Mouse (Mus musculus) frontal cortex, postnatal 25 days (tissue): ENCODE measurements around the gene Nr4a1.

ENCODE experiments used
- DNase-seq, 2 experiments: peaks; one replicate each; pipeline ENCODE4 v3.0.0; 2022; ENCODE audit warnings: low spot score in 2 of 2

The Nr4a1 gene

GRCm38 (mm10) chr15:101283911-101284750 is 30.1 kb downstream of the Nr4a1 start, which contains the start of gene Atg101:
Atg101 (plus strand) TSS chr15:101284272.
- DNase-seq = peak; percentile 77 to 83

GRCm38 (mm10) chr15:101286129-101286770 is 32.2 kb downstream of the Nr4a1 start:
- DNase-seq = no peak

- no peak for DNase-seq
These were observed 33.3 kb downstream of the Nr4a1 start for GRCm38 (mm10) chr15:101287361-101287760.

- no peak for DNase-seq
These were observed 36.3 kb downstream of the Nr4a1 start for GRCm38 (mm10) chr15:101290354-101290753.

DNA sequence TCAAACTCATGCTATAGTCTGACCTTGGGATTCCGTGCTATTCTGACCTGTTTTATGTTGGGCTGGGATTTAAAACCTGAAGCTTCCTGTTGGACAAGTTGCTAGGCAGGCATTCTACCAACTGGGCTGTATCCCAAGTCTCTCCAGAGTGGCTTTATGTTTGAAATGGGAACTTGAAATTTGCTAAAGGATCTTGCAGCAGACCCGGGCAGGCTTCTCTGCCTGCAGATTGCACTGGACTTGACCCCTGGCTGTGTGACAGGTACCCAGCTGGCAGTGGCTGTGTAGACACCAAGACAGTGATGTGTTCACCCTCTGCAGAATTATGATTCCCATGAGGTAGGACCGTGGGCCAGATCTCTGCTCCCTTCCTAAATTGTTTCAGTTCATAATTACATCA is 37.9 kb downstream of the Nr4a1 start:
- no peak for DNase-seq

DNA sequence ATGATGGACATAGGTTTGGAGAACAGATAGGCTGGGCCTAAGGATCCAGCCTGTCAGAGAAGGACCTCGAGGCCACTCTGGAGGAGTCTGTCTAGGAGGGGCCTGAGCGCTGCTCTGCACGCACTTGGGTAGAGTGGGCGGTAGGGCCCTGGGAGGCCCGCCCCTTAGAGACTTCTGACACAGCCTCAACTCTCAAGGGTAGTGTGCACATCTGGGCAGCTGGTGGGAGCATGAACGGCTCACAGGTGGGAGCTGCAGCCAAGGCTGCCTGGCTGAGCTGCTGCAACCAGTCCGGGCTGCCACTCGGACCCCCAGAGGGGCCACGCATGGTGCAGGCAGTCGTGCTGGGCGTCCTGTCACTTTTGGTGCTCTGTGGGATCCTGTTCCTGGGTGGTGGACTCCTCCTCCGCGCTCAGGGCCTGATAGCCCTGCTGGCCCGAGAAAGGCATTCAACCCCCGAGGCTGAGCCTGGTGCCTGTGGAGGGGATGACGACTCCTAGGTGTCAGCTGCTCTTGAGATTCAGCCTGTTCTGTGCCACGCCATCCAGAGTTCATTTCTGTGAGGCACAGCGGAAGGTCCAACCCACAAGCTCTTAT is 39.1 kb downstream of the Nr4a1 start, which contains the start of gene 6030408B16Rik:
Gene 6030408B16Rik (plus strand): TSS at position 188 of the 597 bp plus-strand sequence.
- no peak for DNase-seq

DNA sequence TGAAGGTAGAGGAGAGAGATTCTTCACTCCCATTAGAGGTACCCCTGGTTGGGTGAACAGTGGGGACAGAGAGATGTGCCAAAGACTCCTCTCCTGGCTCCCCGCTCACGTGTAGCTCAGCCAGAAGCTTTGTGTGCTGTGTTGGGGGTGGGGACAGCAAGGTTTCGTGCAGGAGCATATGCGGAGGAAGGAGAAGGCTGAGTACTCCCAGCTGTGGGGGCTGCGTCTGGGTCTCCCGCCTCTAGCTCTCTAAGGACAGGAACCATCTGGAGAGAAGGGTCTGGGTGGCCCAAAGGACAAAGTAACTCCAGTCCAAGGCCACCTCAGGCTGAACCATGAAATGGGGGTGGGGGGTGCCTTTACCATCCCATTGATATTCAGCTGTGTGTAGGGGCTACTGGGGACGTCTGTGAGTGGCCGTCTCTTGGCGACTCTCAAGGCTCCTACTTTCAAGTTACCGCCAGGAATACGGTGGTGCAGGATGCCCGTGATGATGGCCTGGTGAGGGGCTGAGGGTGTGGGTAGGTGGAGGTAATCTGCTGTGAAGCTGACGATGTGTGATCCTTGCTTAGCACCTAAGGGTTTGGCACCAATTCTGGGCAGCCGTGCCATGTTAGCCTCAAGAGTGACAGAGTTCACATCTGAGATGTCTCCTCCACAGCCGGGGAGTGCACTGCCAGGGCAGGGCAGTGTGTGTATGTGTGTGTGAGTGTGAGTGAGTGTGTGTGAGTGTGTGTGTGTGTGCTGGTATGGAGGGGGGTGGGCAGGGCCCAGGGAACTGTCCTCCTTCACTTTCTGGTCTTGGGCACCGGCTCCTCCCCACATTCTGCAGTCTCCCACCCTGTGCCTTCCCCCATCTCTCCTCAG is 40.2 kb downstream of the Nr4a1 start:
- DNase-seq = no peak

DNA sequence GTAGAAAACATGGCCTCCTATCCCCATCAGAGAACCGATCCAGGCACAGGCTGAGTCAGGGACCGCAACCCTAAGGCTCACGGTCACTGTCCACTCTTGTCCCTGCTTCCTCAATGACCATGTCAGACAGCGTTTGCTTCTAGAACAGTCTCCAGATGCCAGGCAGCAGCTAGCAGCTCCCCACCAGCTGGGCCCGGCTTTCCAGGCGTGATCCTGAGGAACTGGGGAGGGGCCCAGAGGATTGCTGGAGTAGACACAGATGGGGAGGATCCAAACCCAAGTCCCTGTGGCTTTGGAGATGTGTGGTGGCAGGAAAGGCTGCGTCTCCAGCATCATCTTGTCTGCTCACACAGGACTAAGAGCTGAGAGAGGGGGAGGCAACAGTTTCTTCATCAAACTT is 41.0 kb downstream of the Nr4a1 start:
- no peak for DNase-seq

GRCm38 (mm10) chr15:101295616-101296015 is 41.5 kb downstream of the Nr4a1 start:
- DNase-seq = no peak

DNA sequence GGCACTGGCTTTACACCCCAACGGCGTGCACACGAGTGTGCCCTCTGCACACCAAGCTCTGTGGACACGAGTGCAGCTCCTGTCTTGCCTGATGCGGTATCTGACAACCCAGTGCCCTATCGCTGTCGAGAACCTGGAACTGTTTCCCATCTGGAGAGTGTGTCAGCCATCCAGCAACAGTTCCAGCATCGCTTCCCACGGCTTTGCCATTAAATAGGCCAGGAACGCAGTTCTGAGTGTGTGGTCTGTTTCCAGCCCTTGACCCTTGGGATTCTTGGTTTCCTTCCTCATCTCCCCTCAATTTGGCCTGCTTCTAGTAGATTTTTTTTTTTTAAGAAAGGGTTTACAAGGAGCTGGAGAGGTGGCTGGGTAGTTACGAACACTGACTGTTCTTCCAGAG is 42.0 kb downstream of the Nr4a1 start:
- no peak for DNase-seq

GRCm38 (mm10) chr15:101297988-101298387 is 43.9 kb downstream of the Nr4a1 start:
- DNase-seq = no peak

- DNase-seq = no peak
These were observed 44.5 kb downstream of the Nr4a1 start for GRCm38 (mm10) chr15:101298550-101298949.

DNA sequence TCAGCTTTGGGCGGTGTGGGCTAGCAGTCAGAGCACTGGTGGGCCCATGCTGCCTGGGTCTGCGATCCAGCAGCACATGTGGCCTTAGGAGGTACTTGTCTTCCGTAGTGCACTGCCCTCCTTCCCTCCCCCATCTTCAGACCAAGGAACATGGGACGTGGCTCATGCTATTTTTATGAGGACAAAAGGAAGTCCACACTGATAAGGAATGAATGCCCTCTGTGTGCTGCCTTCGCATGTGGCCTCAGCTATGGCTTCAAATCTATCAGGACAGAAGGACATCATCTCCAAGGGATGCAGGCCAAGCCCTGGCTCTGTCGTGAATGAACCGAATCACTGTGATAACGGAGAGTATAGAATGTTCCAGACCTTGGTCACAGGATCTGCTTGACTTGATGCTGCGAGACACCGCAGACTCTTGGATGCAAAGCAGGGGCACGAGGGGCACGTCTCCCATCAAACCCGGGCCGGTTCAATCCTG is 45.5 kb downstream of the Nr4a1 start:
- no peak for DNase-seq

DNA sequence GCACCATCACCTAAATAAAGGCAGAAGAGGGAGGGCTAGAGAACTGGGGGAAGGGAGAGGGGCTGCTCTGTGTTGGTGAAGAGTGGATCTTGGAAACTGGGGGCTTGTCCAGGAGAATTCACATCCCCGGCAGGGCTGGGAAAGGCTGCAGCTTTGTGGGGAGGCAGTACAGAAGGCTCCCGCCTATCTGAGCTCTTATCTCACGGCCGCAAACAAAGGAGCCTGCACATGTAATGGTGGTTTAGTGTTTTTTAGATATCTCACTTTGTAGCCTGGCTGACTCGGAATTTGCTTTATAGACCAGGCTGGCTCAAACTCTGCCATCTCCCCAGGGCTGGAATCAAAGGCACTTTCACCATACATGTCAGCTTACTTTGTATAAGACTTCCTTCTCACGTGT is 46.1 kb downstream of the Nr4a1 start:
- DNase-seq = no peak

DNA sequence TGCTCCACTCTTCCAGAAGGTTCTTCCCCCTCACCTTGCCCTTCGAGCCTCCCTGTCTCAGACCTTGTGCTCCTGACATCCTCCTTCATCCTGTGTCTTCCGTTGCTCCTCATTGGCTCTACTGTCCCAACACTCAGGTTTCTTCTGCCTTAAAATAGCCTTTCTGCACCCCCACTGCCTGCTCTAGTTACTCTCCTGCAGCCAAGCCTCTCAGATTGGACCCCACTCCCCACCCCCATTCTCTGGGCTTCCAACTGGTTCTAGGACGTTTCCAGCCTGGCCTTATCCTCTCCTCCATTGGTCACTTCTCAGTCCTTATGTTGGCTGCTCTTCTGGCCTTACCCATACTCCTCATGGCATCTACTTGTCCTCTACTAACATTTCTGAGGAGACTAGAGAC is 48.1 kb downstream of the Nr4a1 start:
- DNase-seq = no peak

DNA sequence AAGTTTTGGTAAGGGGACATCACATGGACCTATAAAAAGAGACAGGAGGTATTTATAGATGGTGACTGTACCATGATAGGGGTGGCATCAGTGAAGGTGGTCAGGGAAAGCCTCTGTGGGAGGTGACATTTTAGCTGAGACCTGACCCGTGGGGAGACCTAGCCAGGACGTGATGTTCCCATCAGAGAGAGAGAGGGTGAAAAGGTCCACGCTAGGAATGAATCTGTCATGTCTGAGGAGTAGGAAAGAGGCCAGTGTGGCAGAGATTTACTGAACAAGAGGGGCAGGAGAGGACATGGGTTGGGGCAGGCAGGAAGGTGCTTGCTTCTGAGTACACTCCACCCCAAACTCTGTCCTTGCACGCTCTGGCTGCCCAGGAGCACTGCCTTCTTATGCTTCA is 49.8 kb downstream of the Nr4a1 start:
- no peak for DNase-seq

DNA sequence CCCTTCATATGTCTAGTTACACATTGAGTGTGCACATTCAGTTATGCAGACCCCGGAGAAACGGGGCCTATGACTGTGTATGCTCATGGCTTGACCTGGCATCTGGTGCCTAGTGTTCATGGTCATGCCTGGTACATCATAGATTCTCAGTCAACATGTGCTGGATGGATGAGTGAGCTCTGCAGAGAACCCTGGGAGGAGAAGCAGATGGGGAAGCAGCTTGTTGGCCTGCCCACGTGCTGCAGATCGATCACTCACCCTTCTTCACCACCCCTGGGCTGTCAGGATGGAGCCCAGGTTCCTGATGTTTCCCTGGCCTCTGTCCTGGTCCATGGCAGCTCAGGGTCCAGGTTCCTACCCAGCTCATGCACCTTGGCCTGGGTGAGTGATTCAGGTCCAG is 52.4 kb downstream of the Nr4a1 start:
- no peak for DNase-seq

GRCm38 (mm10) chr15:101308440-101309348 is 54.6 kb downstream of the Nr4a1 start:
- no peak for DNase-seq

GRCm38 (mm10) chr15:101309493-101309892 is 55.4 kb downstream of the Nr4a1 start:
- no peak for DNase-seq

DNA sequence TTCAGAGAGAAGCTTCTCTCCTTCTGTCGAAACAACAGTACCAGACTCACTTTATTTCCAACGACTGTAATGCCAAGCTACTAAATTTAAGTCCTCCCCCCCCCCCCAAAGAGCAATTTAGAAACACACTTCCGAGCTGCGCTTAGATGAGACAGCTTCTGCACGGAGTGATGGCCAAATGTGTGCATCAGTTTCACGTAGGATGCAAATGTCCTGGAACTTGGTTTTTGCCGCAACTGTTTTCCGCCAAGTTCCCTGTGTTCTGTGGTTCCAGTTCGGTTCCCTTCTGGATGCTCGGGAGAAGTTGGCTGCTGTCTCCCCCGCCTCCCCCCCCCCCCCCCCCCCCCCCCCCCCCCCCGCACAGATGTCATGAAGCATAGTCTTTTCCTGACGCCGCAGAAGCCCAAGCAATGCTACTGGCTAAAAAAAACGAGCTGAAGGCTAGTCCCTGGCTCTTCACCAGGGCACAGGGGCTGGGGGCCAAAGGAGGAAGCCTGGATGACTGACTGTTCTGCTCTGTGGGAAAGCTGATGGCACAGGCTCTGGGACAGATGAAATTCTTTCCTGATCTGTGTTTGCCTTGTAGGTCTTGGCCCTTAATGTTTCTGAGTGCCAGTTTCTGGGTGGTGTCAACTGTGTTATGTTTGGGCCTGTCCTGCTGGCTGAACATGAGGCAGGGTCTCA is 57.2 kb downstream of the Nr4a1 start:
- no peak for DNase-seq
